Mouse (Mus musculus) thymus, adult 2 months (tissue): ENCODE data around the gene Gstm3.

Source experiments
- CTCF ChIP-seq: fragments of 200-500 bp; IDR thresholded peaks from 2 replicates; pipeline ENCODE4 v1.5.1; 2012; ENCODE audit warnings: mild to moderate bottlenecking, control low read depth, low read length, moderate library complexity, borderline replicate concordance; ENCODE audit not compliant: control insufficient read depth, poor library complexity, insufficient read depth; ENCODE audit errors: extremely low read depth
- POLR2A ChIP-seq: fragments of 200-500 bp; IDR thresholded peaks from 2 replicates; pipeline ENCODE4 v1.6.1; 2012; ENCODE audit warnings: mild to moderate bottlenecking, low read length, control low read depth, moderate library complexity; ENCODE audit not compliant: control insufficient read depth, poor library complexity, insufficient read depth; ENCODE audit errors: extremely low read depth

DNA sequence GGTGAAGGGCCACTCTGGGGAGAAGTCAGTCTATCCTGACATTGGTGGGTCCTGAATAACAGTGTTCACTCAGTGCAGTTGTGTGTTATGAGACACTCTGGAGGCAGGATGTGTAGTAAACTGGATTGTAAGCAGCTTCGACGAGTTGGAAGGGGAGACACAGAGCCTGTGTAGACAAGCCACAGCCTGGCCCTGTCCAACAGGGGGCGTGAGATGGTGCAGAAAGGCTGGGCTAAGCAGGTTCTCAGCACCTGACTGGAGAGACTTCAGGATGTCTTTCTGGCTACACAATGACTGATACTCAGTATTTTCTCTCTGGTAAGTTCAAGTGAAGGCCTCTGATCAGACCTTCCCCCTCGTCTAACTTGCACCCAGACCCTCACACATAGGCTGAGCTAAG is 23.4 kb downstream of the Gstm3 start:
- TF ChIP-seq CTCF: no peak
- TF ChIP-seq POLR2A: no peak
